Mouse (Mus musculus): ENCODE measurements around the gene Sez6l2.

The Sez6l2 gene

GRCm38 (mm10) chr7:127008239-127009019, 58.1 kb downstream of the Sez6l2 start:
- peak; percentile 93 for DNase-seq (ENCODE audit: low read depth)

DNA sequence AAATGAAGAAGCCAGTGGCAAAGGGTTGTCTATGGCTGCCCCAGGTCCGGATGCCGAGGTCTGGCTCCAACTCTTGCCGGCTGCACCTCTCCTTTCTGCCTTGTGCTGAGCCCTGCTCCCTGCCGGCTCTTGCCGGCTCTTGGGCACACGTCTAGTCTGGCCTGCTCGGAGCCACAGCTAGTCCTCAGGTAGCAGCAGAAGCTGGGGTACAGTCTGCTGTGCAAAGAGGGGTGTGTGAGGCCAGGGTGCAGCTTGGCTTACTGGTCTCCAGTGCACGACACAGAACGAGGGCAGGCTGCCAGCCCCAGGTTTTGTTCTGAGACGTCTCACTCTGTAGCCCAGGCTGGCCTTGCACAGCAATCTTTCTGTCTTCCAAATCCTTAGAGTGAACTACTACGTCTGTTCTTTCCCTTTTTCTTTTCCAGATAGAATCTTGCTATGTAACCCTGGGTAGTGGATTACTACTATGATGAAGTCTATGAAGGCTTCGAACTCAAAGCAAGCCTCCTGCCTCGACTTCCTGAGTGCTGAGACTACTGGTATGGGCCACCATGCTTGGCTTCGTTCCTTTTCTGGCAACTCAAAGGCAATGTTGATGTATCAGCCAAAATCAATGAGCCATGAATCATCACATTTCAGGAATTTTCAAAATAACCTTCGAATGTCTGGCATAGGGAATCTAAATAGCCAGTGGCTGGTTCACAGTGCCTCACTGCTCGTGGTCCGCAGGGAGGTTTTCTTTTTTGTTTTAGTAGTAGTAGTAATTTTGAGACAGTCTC, 59.1 kb downstream of the Sez6l2 start:
- DNase-seq (ENCODE audit: low read depth) = no peak

- peak; percentile 32 for DNase-seq (ENCODE audit: low read depth)
These were observed 60.7 kb downstream of the Sez6l2 start for GRCm38 (mm10) chr7:127011051-127011450.

- no peak for DNase-seq (ENCODE audit: low read depth)
These were observed 61.4 kb downstream of the Sez6l2 start for GRCm38 (mm10) chr7:127011717-127012116.

DNA sequence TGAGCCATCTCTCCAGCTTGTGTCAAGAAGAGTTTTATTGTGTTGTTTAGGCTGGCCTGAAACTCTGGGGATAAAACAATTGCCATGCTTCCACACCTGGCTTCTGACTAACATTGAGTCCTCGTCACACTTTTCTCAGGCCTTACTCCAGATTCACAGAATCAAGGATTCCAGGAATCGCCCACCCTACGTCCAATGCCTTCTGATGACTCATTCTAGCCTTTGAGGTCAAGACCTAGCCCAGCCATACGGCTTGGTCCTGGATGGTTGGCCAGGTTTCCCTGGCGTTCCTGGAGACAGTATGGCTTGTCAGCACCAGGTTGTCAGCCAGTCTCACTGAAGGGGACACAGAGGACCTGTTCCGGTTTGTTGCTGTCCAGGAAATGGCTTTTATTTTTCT, 62.0 kb downstream of the Sez6l2 start:
- no peak for DNase-seq (ENCODE audit: low read depth)

GRCm38 (mm10) chr7:127012845-127013244, 62.5 kb downstream of the Sez6l2 start:
- DNase-seq (ENCODE audit: low read depth) = no peak

DNA sequence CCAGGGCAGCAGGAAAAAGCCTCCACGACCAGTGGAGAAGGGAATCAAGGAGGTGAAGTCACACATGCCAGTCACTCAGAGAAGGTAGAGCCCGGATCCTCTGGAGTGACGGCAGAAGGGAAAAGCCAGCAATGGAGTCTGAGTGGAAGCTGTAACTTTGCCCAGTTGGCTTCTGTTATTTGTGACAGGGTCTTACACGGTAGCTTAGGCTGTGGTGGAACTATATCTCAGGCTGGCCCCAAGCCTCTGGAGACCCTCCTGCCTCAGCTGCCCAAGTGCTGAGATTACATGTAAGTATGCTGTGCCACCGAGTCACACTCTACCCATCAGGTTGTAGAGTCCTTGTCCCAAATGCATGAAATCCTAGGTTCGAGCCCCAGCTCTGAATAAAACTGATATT, 63.0 kb downstream of the Sez6l2 start:
- DNase-seq (ENCODE audit: low read depth) = no peak

DNA sequence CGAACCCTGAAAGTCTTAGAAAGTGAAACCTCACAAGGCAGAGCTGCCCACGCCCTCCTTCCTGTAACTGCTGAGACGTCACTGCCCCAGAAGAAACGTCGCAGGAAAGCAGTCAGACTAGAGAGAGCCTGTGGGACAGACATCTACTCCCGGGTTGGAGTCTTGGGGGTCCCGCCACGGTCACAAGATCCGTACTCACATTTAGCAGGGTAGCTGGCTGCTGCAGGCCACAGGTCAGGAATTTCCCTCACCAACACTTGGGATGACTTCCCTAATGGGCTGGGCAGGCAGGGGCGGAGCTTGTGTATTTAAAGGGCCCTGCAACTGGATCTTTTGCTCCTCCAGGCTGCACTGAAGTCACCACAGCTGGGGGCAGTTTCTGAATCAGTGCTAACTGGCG, 64.0 kb downstream of the Sez6l2 start, which contains the start of gene Mvp:
Gene Mvp (minus strand): TSS at position 302 of the 400 bp plus-strand sequence.
- DNase-seq (ENCODE audit: low read depth) = peak; percentile 79

DNA sequence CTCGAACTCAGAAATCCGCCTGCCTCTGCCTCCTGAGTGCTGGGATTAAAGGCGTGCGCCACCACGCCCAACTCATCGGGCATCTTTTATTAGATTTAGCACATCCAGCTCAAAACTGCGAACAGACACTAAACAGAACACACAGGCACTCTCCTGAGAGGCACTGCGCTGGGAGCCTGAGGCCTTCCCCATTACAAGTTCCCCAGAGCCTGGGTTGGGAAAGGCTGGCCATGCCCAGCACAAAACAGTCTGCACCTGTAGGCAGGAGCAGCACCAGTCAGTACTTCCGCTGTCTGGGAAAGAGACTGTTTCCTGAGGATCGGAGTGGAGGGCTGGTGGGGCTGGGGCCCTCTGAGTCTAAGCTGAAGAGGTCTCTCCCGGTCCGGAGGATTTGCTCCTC, 64.6 kb downstream of the Sez6l2 start:
- DNase-seq (ENCODE audit: low read depth) = no peak

DNA sequence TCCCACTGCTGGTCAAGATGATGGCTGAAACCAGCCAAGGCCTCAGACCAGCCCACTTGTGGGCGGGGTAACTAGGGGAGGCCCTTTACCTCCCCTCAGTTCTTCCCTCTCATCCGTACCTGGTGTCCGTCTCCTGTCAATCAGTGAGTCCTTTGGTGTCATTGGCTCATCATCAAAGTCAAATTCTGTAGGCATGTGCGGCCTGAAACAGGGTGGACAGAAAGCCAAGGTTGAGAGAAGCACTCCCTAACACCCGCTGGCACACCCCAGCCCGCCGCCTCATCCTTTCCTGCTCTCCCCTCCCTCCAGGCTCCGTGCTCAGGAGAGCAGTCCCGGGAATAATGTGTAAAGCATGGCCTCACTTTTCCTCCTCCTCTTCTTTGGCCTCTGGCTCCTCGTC, 65.7 kb downstream of the Sez6l2 start:
- peak; percentile 92 for DNase-seq (ENCODE audit: low read depth)

DNA sequence TGATC, 65.9 kb downstream of the Sez6l2 start, which contains the start of gene Pagr1b:
Gene Pagr1b (minus strand): TSS at position 4 of the 5 bp plus-strand sequence.
- DNase-seq (ENCODE audit: low read depth) = no peak

DNA sequence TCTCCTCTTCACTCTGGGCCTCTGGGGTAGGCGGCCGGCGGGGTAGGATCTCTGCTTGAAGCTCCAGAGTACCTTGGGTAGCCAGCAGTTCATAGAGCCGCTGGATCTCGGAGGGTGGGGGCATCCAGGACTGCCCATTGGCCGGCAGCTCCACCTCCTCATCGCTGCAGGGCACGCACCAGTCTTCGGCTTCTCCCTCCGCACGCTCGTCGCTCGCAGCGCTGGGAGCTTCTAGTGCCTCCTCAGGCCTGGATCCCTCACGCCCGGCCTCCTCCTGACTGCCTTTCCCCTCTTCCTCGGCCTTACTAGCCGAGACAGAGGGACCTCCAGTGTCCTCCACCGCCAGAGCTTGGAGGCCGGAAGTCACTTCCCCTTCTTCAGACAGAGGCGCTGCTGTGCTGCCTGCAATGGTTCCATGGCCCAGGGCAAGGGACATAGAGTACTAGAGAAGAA, 66.1 kb downstream of the Sez6l2 start:
- no peak for DNase-seq (ENCODE audit: low read depth)

GRCm38 (mm10) chr7:127016971-127017949, 66.9 kb downstream of the Sez6l2 start, which contains the start of gene Pagr1a:
TSS of gene Pagr1a (minus strand) at chr7:127017352.
- DNase-seq (ENCODE audit: low read depth) = peak; percentile 100

DNA sequence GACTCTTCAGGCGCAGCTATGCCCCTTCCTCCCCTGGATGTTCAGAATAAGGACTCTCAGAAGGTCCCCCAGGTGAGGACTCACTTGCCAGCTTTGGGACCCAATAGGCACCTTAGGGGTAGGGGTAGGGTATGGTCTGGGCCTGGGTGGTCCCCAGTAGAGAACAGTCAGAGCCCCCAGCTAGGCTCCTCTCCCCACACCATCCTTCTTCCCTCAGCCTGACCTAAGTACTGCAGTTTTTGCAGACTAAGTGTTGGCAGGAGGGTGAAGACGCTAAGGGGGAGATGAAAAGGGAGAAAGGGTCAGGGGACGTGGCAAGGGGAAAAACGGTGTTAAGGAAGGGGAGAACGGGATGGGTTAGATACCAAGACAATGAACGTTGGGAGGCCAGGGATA, 67.6 kb downstream of the Sez6l2 start:
- no peak for DNase-seq (ENCODE audit: low read depth)

- DNase-seq (ENCODE audit: low read depth) = no peak
These were observed 68.3 kb downstream of the Sez6l2 start for GRCm38 (mm10) chr7:127018416-127019305.

- DNase-seq (ENCODE audit: low read depth) = no peak
These were observed 69.1 kb downstream of the Sez6l2 start for GRCm38 (mm10) chr7:127019306-127019960.

- DNase-seq (ENCODE audit: low read depth) = no peak
These were observed 69.7 kb downstream of the Sez6l2 start for GRCm38 (mm10) chr7:127020031-127020430.
